Mouse (Mus musculus) testis, postnatal 10 days (tissue): ENCODE results near the gene Zbtb8os.

Experiments used
- DNase-seq: peaks from one replicate; pipeline ENCODE4 v3.0.0; 2021; ENCODE audit warnings: low spot score

The Zbtb8os gene

DNA sequence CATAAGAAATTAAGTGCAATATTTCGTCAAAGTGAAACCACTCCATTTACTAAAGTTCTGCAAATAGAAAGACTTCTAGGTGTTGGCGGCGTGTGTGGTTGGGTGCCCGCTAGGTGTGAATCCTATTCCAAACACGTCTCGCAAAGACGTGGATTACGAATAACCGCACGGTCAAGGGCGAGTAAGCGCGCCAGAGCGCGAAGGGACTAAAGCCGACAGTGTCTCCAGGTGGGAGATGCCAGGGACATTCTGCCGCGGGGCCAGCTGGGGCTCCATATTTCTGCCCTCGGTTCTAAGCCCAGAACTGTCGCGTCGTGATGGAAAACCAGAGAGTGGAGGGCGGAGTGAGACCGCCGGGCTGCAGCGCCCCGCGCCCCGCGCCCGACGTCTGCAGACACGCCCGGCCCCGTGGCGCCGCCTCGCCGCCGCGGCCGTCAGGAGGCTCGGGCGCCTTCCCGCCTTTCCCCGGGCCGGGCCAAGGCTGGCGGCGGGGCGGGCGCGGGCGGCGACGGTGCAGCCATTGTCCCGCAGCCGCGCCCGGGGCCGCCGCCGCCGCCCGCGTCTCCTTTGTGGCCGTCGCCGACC lies 41.6 kb downstream of the Zbtb8os start:
- peak; percentile 67 for DNase-seq

DNA sequence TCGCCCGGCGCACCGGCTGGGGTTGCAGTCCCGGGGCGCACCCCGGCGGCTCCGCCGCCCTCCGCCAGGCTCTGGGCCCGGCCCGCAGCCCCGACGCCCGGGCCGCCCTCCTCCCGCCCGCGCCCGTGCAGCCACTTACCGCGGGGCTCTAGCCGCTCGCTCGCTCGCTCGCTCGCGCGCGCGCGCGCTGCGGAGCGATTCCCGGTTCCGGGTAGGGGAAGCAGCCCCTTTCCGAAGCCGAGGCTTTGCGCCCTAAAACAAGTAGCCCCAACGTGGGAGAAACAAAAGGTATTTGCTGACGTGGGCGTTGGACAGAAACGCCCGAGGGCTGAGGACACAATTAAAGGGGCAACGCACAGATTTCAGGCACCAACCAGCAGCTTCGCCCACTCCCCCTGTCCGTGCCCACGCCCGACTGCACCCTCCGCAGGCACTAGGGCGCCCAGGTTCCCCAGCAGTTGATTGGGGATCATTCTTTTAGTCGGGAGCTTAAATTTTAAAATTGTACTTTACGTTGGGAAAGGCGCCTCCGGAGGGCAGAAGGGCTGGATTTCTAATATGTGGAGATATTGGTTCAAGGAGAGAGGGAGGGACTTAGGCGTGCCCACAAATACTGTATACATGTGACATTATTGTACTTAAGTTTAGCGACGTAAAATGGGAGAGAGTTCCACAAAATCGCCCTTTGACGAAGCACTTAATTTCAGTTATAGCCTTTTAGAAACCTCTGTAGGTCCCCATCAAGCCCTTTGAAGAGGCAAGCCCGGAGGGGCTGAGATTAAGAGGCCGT lies 42.3 kb downstream of the Zbtb8os start, which contains the start of gene Zbtb8a:
Gene Zbtb8a (minus strand): TSS at position 516 of the 790 bp plus-strand sequence.
- DNase-seq: peak; percentile 75

DNA sequence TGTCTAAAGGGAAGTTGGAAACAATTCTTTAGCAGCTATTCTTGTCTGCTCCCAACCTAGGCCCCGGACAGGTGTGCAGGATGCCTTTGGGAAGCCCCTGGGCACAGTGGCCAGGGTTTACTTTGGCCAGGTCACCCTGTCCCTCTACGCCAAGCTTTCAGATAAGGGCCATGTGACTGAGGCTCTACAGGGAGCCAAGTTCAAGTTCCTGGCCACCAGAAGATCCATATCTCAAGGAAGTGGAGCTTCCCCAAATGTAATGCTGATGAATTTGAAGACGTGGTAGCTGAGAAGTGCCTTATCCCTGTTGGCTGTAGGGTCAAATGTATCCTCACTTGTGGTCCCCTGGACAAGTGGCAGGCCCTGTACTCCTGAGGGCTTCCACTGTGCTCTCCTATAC lies 44.3 kb downstream of the Zbtb8os start:
- no peak for DNase-seq

DNA sequence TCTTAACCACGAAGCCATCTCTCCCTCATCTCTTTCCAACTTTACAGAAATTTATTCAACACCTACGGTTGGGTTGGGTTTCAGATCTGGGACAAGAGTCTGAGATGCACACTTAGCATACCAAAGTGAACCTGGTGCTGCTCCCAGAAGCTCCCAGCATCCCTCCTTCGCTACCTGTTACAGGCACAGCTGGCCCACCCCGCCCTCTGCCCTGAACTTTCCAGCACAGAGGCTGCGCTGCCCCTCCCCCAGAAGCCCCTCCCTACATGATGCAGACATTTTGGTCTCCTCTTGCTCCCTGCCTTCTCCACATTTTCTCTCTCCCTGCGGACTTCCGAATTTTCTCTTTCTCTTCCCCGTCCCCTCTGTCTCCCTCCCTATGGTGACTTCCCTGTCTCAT lies 45.7 kb downstream of the Zbtb8os start:
- DNase-seq: no peak

DNA sequence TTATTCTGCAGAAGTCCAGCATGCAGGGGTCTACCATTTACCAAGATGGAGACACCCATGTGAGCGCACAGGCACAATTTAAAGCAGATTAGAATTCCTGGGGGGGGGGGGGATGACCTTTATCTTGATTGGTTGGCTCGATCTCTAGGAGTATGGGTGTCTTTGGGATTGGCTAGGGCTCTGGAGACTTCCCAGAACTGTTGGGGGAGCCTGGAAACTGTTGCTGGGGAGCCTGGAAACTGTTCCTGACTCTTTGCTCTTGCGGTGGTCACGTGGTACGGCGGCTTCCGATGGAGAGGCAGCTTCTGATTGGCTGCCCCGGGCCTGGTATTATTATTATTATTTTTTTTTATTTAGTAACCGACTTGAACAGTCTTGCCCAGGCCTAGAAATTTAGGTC lies 46.5 kb downstream of the Zbtb8os start:
- no peak for DNase-seq

DNA sequence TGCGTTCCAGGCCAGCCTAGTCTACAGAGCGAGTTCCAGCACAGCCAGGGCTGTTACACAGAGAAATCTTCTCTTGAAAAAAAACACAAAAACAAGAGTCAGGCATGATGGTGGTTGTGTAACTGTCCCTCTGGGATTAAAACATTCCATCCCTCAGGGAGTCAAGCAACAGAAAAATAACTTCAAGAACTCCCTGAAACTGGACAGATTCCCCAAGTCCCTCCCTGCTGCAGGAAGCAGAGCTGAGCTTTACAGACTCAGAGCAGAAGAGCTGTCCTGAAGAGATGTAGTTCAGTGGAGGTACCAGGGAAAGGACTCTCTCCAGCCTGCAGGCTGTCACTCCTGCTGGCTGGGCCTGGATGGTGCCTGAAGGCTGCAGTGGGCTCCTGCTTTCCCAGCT lies 47.0 kb downstream of the Zbtb8os start:
- no peak for DNase-seq

DNA sequence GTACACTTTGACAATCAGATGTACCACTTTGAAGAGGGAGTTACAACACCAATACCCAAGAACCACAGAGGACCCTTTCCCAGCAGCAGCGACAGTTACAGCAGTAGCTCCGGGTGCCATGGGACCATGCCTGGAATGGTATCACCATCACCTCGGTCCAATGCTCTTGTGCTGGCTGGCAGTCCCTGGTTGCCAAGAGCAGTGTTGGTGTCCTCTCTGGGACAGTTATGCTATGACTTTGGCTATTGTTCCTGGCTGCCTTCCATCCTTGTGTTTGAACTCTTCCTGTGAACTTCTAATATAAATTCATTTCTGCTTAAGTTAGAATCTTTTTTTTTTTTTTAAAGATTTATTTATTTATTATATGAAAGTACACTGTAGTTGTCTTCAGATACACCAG lies 48.1 kb downstream of the Zbtb8os start:
- no peak for DNase-seq

DNA sequence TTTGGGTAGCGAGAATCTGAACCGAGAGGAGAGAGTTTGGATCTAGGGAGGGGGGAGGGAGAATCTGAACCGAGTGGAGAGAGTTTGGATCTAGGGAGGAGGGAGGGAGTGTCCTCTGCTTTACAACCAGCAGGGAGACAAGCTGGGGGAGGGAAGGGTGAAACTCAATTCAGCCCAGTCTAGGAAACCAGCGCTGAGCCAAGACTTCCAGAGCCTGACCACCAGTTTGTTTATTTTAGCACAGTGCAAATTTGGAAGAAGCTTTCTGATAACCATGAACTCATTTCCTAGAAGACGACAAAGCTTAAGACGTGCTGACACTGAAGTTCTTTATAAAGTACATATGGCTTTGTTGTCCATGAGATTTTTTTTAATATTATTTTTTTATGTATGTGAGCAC lies 48.9 kb downstream of the Zbtb8os start:
- DNase-seq: no peak

DNA sequence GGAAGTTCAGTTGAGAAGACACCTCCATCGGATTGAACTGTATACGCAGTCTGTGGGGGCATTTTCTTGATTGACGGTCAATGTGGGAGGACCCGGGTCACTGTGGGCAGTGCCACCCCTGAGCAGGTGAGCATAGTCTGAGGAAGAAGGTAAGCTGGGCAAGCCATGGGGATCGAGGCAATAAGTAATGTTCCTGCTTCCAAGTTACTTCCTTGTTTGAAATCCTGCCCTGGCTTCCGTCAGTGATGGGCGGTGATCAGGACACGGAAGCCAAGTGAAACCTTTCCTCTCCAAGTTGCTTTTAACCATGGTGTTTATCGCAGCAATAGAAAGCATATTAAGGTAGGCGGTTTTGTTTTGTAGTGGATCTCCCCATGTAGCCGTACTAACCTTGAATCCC lies 50.2 kb downstream of the Zbtb8os start:
- no peak for DNase-seq

DNA sequence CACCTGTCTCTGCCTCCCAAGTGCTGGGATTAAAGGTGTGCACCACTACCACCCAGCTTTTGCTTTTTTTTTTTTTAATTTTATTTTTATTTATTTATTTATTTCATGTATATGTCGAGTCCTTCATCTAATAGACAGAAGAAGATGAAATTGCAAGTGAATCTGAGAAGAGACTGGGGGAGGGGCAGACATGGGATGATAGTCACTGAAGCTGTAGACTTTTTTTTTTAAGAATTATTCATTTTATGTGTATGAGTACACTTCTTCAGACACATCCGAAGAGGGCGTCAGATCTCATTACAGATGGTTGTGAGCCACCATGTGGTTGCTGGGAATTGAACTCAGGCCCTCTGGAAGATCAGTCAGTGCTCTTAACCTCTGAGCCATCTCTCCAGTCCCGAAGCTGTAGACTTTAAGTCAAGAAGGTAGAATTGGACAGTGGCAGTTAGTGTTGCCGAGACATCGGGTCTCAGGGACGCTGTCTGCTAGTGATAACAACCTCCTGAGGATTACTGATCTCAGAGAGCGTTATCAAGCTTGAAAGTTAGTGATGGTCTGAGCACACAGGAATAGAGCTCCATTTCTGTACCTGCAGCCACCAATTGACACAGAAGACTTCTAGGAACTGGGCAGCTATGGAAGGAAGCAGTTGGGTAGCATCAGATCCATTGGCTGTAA lies 50.9 kb downstream of the Zbtb8os start:
- DNase-seq: no peak

DNA sequence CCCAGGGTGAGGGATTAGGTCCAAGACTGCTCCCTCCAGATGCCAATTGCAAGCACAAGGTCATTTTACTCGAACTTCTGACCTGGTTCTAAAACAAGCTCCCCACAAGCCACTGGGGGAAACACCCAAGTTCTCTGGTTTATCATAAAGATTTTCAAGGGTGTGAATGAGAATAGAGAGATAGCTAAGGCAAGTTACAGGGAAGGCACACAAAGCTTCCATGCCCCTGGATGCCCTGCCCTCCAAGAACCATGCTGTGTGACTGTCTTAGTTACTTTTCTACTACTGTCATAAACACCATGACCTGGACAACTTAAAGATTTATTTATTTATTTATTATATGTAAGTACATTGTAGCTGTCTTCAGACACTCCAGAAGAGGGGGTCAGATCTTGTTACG lies 51.5 kb downstream of the Zbtb8os start:
- no peak for DNase-seq

DNA sequence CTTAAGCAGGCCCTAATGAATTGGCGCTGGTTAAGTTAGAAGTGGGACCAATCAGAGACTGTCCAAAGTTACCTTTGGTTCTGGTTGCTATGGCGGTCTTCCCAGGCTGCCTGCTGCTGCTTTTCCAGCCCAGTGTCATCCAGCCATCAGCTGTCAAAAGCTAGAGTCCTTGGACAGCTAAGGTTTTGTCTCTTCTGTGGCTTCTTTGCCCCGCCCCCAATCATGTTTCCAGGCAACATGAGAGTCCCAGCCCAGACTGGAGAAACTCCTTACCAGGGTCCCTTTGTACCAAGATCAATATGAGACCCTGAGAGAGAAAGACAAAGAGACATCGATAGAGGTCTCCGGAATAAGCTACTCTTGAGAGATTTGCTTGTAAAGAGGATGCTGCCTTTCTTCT lies 52.9 kb downstream of the Zbtb8os start:
- DNase-seq: no peak

DNA sequence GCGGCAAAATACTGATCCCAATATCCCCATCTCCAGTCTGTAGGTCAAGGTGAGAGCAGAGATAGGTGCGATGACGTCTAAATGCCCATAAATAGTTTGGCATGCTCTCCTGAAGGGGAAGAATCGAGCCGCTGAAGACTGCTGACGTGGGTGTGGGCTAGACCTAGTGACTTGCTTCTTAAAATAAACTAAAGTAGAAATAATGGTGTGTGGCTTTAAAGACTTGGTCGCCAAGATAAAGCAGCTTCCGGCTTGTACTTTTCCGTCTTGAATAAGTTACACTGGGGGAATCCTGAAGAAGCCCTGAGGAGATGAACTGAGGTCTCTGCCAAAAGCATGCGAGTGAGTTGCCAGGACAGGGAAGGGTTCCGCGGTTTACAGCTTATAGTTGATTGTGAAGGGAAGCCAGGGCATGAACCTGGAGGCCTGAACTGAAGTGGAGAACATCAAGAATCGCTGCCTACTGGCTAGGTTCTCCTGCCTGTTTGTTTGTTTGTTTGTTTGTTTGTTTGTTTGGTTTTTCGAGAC lies 54.8 kb downstream of the Zbtb8os start:
- DNase-seq: no peak

DNA sequence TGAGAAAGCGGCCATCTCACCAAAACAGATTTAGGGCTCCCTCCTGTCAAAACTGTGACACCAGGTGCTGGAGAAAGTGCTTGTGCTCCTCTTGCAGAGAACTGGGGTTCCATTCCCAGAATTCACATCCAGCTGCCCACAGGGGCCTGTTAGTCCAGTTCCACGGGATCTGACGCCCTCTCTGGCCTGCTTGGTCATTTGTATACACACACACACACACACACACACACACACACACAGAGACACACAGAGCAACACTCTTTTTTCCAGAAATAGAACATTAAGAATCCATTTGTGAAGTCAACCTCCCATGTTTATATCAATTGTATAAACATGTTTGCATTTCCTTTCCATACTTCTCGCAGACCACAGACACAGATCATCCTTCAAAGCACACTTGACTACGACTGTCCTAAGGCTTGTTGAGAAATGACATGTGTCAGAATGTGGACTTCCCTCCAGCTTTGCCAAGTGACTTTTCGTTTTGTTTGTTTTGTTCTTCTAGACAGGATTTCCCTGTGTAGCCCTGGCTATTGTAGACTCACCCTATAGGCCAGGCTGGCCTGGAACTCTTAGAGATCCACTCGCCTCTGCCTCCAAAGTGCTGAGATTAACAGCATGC lies 55.6 kb downstream of the Zbtb8os start:
- no peak for DNase-seq

DNA sequence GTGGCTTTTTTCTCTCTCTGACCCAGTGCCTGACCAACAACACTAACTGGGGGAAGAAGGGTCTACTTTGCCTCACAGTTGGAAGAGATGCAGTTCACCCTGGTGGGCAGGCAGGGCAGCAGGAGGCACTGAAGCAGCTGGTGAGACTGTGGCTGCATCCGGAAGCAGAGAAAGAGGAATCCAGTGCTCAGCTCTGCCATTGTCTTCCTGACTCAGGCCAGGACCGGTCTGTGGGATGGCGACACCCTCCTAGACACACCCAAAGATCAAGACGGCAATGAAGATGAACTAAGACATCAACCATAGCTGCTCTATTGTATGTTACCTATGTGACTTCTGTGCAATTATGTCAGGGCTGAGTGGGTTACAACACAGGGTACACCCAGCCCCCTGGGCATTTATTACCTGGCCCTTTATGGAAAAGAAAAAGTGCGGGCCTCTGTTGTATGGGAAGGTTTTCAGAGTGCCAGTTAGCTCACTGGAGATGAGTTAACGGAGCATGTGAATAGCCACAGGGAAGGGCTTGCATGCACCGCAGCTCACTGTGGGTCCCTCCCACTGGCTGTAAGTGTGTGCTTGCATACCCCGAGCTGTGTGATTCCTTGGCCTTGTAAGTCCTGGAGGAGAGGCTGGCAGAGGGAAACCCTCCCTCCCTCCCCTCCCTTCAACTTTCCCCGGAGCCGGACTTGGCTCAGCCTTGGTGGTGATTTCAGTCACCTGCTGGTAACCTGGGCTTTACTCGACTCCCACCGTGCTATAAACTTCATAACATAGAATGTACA lies 58.8 kb downstream of the Zbtb8os start:
- DNase-seq: no peak

DNA sequence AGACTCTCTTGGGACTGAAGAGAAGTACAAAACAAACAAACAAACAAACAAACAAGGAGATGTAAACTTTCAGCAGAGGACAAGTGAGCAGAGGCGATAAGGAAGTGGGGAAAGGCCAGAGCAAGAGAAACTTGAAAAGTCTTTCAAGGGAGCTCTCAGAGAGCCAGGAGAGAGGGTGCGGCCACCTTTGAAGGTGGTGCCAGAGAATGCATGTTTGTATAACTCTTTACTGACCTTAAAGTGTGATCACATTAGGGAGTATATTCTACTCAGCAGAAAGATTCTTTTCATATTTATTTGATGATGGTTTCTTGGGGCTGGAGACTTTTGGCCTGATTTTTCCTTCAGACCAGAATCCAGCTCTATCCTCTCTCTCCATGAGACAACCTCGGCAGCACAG lies 61.5 kb downstream of the Zbtb8os start:
- DNase-seq: no peak

DNA sequence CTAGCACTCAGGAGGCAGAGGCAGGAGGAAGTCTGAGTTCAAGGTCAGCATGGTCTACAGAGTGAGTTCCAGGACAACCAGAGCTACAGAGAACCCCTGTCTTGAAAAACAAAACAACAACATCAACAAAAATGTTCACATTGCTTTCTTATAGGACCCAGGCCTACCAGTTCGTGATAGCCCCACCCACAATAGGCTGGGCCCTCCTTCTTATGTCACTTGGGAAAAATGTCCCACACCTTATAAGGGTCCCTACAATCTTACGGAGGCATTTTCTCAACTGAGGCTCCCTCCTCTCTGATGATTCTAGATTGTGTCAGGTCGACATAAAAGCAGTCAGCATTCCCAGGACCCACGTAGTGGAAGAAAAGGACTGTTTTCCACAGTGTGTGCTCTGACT lies 64.3 kb downstream of the Zbtb8os start:
- DNase-seq: no peak
